Mouse (Mus musculus) layer of hippocampus, postnatal 25 days (tissue): ENCODE measurements at regions not wholly inside any gene's neighbourhood (a gene's known extent, or its start where the extent isn't known, plus 50 kb on each side); places are given as distances from the start of the nearest gene placed in this dataset.
A peak's percentile ranks its signal among the peaks of the same experiment; 100 is the strongest.

Experiments used
- DNase-seq, 2 experiments: peaks; one replicate each; pipeline ENCODE4 v3.0.0; 2022; ENCODE audit warnings: mixed read lengths in 2 of 2, low spot score in 1 of 2; ENCODE audit errors: extremely low spot score in 1 of 2

GRCm38 (mm10) chr12:67929842-67930241 is 707.5 kb upstream of the Mdga2 start:
- no peak for DNase-seq

- DNase-seq, result no peak
Observed at GRCm38 (mm10) chr12:67914603-67915002, 692.3 kb upstream of the Mdga2 start.

GRCm38 (mm10) chr12:67887296-67887695 is 664.9 kb upstream of the Mdga2 start:
- no peak for DNase-seq

GRCm38 (mm10) chr12:67862615-67863014 is 640.3 kb upstream of the Mdga2 start:
- peak in 1 of 2 experiments; percentile 7 for DNase-seq

- DNase-seq, result no peak
Observed at GRCm38 (mm10) chr12:67860713-67861112, 638.4 kb upstream of the Mdga2 start.

- no peak for DNase-seq
Observed at GRCm38 (mm10) chr12:67852625-67853024, 630.3 kb upstream of the Mdga2 start.

GRCm38 (mm10) chr12:67847517-67847916 is 625.2 kb upstream of the Mdga2 start:
- no peak for DNase-seq

GRCm38 (mm10) chr12:67804297-67804696 is 581.9 kb upstream of the Mdga2 start:
- peak; percentile 9 to 27 for DNase-seq

GRCm38 (mm10) chr12:67799776-67800175 is 577.4 kb upstream of the Mdga2 start:
- no peak for DNase-seq
